Mouse (Mus musculus): ENCODE data around the gene Abhd17b.

- TF ChIP-seq POLR2A (IDR thresholded peaks at IDR 0.05; ENCODE audit: borderline replicate concordance, extremely low read depth, low read depth, low read length), result no peak
- no peak for TF ChIP-seq CTCF (IDR thresholded peaks at IDR 0.05; ENCODE audit: insufficient read depth, low read length)
Measured at GRCm38 (mm10) chr19:21610240-21610639, 42.7 kb upstream of the Abhd17b start.
